Mouse (Mus musculus) thymus, adult 2 months (tissue): ENCODE data around the gene Gm5617. TPM values are rescaled to one million over a fixed set of nuclear protein-coding genes. Genes with fewer than 3 reads are reported as not detected.
"Not testable (repeated sequence)": the region's sequence is repeated elsewhere in the genome, so short reads cannot be mapped to it uniquely, and the experiment has no call there.

Source experiments
- DNase-seq: peaks from one replicate; pipeline ENCODE4 v3.0.0; 2021
- H3K27ac ChIP-seq: fragments of 200-500 bp; 2 replicates; pipeline ENCODE4 v1.5.1; 2012; ENCODE audit warnings: low read length, control low read depth; ENCODE audit not compliant: control insufficient read depth, insufficient read depth
- H3K27me3 ChIP-seq: fragments of 200-500 bp; 2 replicates; pipeline ENCODE4 v1.6.1; 2012; ENCODE audit warnings: mild to moderate bottlenecking, low read length, moderate library complexity, mixed read lengths; ENCODE audit not compliant: control insufficient read depth, insufficient read depth
- H3K36me3 ChIP-seq: fragments of 200-500 bp; 2 replicates; pipeline ENCODE4 v1.6.1; 2012; ENCODE audit warnings: mild to moderate bottlenecking, low read length, moderate library complexity; ENCODE audit not compliant: control insufficient read depth, insufficient read depth
- H3K4me1 ChIP-seq: fragments of 200-500 bp; replicated peaks from 2 replicates; pipeline ENCODE4 v1.6.1; 2012; ENCODE audit warnings: low read length; ENCODE audit not compliant: control insufficient read depth, insufficient read depth
- H3K4me3 ChIP-seq: fragments of 200-500 bp; 2 replicates; pipeline ENCODE4 v1.5.1; 2012; ENCODE audit warnings: mild to moderate bottlenecking, low read length, control low read depth, moderate library complexity; ENCODE audit not compliant: control insufficient read depth, insufficient read depth
- CTCF ChIP-seq: fragments of 200-500 bp; IDR thresholded peaks from 2 replicates; pipeline ENCODE4 v1.5.1; 2012; ENCODE audit warnings: mild to moderate bottlenecking, control low read depth, low read length, moderate library complexity, borderline replicate concordance; ENCODE audit not compliant: control insufficient read depth, poor library complexity, insufficient read depth; ENCODE audit errors: extremely low read depth
- POLR2A ChIP-seq: fragments of 200-500 bp; IDR thresholded peaks from 2 replicates; pipeline ENCODE4 v1.6.1; 2012; ENCODE audit warnings: mild to moderate bottlenecking, low read length, control low read depth, moderate library complexity; ENCODE audit not compliant: control insufficient read depth, poor library complexity, insufficient read depth; ENCODE audit errors: extremely low read depth
- WGBS: fragments of 180-500 bp; shearing (Covaris S2); methylation state at CpG from one replicate; pipeline ENCODE4 v1.1.7; 2018; 5-methylcytosine and 5-hydroxymethylcytosine counted together
- polyA plus RNA-seq: library from polyadenylated mRNA; depleted of rRNA; stranded (reverse); fragments of >200 nt; gene quantifications from 2 replicates; pipeline ENCODE4 v1.2.3, GENCODE M21; 2012

The Gm5617 gene
- polyA plus RNA-seq, 1 experiment, result 60.3 TPM

- WGBS, result 89% methylated on average over 7 of the region's 7 CpGs
- no peaks in the 10 kb centered on the region for H3K36me3 ChIP-seq
Measured at GRCm38 (mm10) chr9:48501192-48501591, 6.0 kb downstream of the Gm5617 start.

DNA sequence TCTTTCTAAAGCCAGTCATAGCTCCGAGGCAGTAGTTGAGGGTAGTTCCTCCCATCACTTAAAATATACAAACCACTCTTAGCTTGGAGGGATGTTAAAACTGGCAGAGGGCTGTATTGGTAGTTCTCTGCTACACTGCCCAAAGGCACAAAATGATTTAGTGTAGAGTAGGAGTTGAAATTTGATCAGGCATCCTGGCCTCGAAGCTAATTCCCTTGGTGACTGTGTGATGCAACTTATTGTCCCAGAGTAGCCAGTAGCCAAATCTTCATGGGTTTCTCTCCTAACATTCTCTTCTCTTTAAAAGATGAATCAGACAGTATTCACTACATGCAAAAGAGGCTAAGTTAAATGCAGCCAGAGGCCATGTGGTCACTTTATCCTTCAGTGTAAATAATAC, 7.8 kb downstream of the Gm5617 start:
- no peaks in the 10 kb centered on the region for H3K4me1 ChIP-seq
- TF ChIP-seq CTCF, result no peak
- no peak for TF ChIP-seq POLR2A
- no peak for DNase-seq
- no peak overlapping the region for H3K27ac ChIP-seq
- no peaks in the 10 kb centered on the region for H3K36me3 ChIP-seq
- 83% methylated on average over 2 of the region's 2 CpGs for WGBS
- no peak overlapping the region for H3K4me3 ChIP-seq
- no peaks in the 10 kb centered on the region for H3K27me3 ChIP-seq

More at GRCm38 (mm10) chr9:48501192-48501591, 6.0 kb downstream of the Gm5617 start:
- no peak for TF ChIP-seq CTCF
- no peak for TF ChIP-seq POLR2A
- Histone ChIP-seq H3K4me1 (peaks cover under 1% of the 10 kb centered on the region), H3K27ac (no peak overlapping the region), H3K27me3 (no peaks in the 10 kb centered on the region), H3K4me3 (no peak overlapping the region)
- DNase-seq, result no peak

DNA sequence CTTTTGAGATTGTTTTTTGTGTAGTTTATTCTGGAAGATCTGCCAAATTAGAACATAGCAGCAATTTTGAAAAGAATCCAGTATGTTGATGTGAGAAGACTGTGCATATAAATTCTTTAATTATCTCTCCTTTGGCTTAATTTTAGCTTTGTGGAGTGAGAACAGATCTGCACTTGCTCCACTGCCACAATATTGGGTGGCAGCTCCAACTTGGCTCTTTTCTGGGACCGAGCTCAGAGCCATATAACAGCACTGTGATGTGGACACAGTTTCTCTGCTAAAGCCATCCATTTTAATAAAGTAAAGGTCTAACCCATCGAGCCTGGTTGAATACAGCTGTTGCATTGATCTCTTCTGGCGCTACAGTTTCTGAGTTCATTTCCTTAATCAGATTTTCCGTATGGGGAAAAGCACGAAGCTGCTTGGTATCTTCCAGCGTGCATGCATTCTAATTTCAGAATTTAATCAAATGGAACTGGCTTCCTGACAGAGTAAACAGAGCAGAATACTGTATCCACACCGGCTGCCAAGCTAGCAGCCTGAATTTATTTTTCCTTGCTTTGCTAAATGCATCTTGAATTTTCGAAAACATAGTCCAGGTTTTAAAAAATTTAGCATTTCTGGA, 9.6 kb downstream of the Gm5617 start:
- TF ChIP-seq POLR2A (no peak), CTCF (no peak)
- H3K36me3 ChIP-seq, result no peaks in the 10 kb centered on the region
- no peak overlapping the region for H3K27ac ChIP-seq
- H3K4me1 ChIP-seq, result no peaks in the 10 kb centered on the region
- no peaks in the 10 kb centered on the region for H3K27me3 ChIP-seq
- H3K4me3 ChIP-seq, result no peak overlapping the region
- WGBS, result 88% methylated on average over 8 of the region's 8 CpGs
- no peak for DNase-seq

DNA sequence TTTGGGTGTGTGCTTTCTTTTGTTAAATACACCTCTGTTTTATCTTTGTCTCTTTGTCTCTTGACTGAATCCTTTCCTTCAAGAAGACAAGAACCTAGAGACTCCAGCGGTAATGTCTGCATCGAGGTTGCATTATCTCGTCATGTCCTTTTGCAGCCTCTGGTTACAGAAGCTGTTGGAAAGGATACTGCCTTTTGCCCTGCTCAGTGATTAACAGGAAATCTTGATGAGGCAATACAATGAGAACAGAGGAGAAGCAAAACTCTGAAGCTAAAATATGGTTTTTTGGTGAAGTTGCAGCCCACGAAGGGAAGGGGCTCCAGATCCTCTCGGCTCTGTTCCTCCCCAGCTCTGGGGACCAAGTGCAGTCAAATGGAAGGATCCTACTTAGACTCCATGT, 14.9 kb downstream of the Gm5617 start:
- no peaks in the 10 kb centered on the region for H3K36me3 ChIP-seq
- no peak for TF ChIP-seq CTCF

GRCm38 (mm10) chr9:48515332-48515731, 20.1 kb downstream of the Gm5617 start:
- DNase-seq, result no peak

More for the DNA sequence above, 14.9 kb downstream of the Gm5617 start:
- Histone ChIP-seq H3K4me3 (no peak overlapping the region), H3K27me3 (no peaks in the 10 kb centered on the region), H3K27ac (no peak overlapping the region), H3K4me1 (no peaks in the 10 kb centered on the region)
- 89% methylated on average over 5 of the region's 5 CpGs for WGBS
- DNase-seq, result no peak

GRCm38 (mm10) chr9:48516615-48517371, 21.6 kb downstream of the Gm5617 start:
- Histone ChIP-seq H3K4me1 (no peaks in the 10 kb centered on the region), H3K27me3 (no peaks in the 10 kb centered on the region), H3K36me3 (no peaks in the 10 kb centered on the region), H3K27ac (no peak overlapping the region), H3K4me3 (no peak overlapping the region)
- 97% methylated on average over 11 of the region's 11 CpGs for WGBS
- DNase-seq, result no peak
- TF ChIP-seq CTCF (no peak), POLR2A (no peak)

More at GRCm38 (mm10) chr9:48515332-48515731, 20.1 kb downstream of the Gm5617 start:
- H3K4me1 ChIP-seq, result no peaks in the 10 kb centered on the region
- H3K36me3 ChIP-seq, result no peaks in the 10 kb centered on the region
- TF ChIP-seq POLR2A (no peak), CTCF (no peak)
- no peak overlapping the region for H3K27ac ChIP-seq
- H3K27me3 ChIP-seq, result no peaks in the 10 kb centered on the region
- 35% methylated on average over 1 of the region's 1 CpGs for WGBS
- H3K4me3 ChIP-seq, result no peak overlapping the region

DNA sequence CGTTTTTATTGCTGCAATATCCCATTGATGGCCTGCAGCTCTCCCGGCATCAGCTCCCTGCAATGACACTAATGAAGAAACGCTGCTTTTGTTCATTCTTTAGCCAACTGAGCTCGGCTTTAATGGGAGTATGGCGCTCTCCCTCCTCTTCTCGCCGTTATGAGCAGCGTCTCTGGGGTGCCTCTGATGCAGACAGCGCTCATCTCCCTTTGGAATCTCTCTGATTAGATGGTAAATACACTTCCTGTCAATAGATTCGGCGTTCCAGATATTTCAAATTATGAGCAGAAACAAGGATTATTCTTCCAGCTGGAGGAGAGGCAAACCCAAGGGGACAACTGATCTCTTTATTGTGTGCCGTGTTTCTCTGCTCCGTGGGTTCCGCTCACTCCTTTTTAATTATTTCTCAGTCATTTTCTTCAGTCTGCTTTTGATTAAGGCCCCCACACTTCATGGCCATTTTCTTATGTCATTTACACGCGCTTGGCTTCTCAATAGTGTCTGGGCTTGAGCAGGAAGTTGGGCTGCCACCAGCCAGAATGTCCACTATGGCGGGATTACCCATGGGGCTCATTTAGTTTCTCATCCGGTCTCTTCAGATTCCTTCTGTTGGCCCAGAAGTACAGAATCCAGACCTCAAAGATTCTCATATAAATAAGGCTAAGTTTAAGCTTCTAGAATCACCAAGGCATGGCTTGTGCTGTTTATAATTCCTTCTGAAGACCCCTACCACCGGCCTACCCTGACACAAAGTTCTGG, 22.3 kb downstream of the Gm5617 start:
- H3K4me1 ChIP-seq, result 0 out of 2 replicates have a peak, but pooled peaks cover 2% of the 10 kb centered on the region
- TF ChIP-seq POLR2A (no peak), CTCF (no peak)
- H3K4me3 ChIP-seq, result no peak overlapping the region
- no peak for DNase-seq
- no peaks in the 10 kb centered on the region for H3K36me3 ChIP-seq
- WGBS, result 96% methylated on average over 19 of the region's 19 CpGs
- H3K27me3 ChIP-seq, result no peaks in the 10 kb centered on the region
- H3K27ac ChIP-seq, result no peak overlapping the region

GRCm38 (mm10) chr9:48520405-48520804, 25.2 kb downstream of the Gm5617 start:
- H3K4me1 ChIP-seq, H3K27me3 ChIP-seq, H3K27ac ChIP-seq, H3K36me3 ChIP-seq, H3K4me3 ChIP-seq, DNase-seq: not testable (repeated sequence)
- 14% methylated on average over 5 of the region's 7 CpGs for WGBS
